Mouse (Mus musculus): Measurements from ENCODE around the gene Gm11037. TPM values are rescaled to one million over a fixed set of nuclear protein-coding genes. Genes with fewer than 3 reads are reported as not detected.

Gm11037 gene
- total and polyA plus RNA-seq, 2 experiments from 2014 or later = not detected

- 99% methylated on average over 7 of the region's 7 CpGs for WGBS
- H3K27ac ChIP-seq (ENCODE audit: low read depth, low read length) = no peak overlapping the region
- no peak for TF ChIP-seq CTCF (IDR thresholded peaks at IDR 0.05)
- H3K27me3 ChIP-seq (ENCODE audit: insufficient read depth, low read length) = no peaks in the 10 kb centered on the region
- H3K4me1 ChIP-seq (ENCODE audit: insufficient read depth, low read length) = no peaks in the 10 kb centered on the region
- ATAC-seq (ENCODE audit: low FRiP score) (no peak), DNase-seq (ENCODE audit: low spot score) (no peak)
- H3K9me3 ChIP-seq (ENCODE audit: low read length) = no peaks in the 10 kb centered on the region
- H3K36me3 ChIP-seq (ENCODE audit: insufficient read depth, low read length) = peaks cover 47% of the 10 kb centered on the region
- no peak overlapping the region for H3K9ac ChIP-seq (replicated peaks; ENCODE audit: low read length, poor library complexity, severe bottlenecking)
- H3K4me3 ChIP-seq (ENCODE audit: low read depth, low read length) = no peak overlapping the region
- H3K4me2 ChIP-seq (ENCODE audit: low read depth, low read length, poor library complexity, severe bottlenecking) = no peak overlapping the region
Observed at GRCm38 (mm10) chr2:131152166-131152730, 19.0 kb downstream of the Gm11037 start.

GRCm38 (mm10) chr2:131154036-131154435, 20.7 kb downstream of the Gm11037 start:
- peaks cover 8% of the 10 kb centered on the region; the same call in 1 of the 2 replicates for H3K4me1 ChIP-seq (ENCODE audit: insufficient read depth, low read length)
- no peak overlapping the region for H3K4me2 ChIP-seq (ENCODE audit: low read depth, low read length, poor library complexity, severe bottlenecking)
- H3K9me3 ChIP-seq (ENCODE audit: low read length) = no peaks in the 10 kb centered on the region
- no peak for DNase-seq (ENCODE audit: low spot score)
- peaks cover 29% of the 10 kb centered on the region for H3K36me3 ChIP-seq (ENCODE audit: insufficient read depth, low read length)
- no peak overlapping the region for H3K27ac ChIP-seq (ENCODE audit: low read depth, low read length)
- ATAC-seq (ENCODE audit: low FRiP score) = no peak
- no peak for TF ChIP-seq CTCF (IDR thresholded peaks at IDR 0.05)
- H3K9ac ChIP-seq (replicated peaks; ENCODE audit: low read length, poor library complexity, severe bottlenecking) = no peak overlapping the region
- H3K27me3 ChIP-seq (ENCODE audit: insufficient read depth, low read length) = no peaks in the 10 kb centered on the region
- no peak overlapping the region for H3K4me3 ChIP-seq (ENCODE audit: low read depth, low read length)
- 87% methylated on average over 4 of the region's 4 CpGs for WGBS

GRCm38 (mm10) chr2:131156987-131157386, 23.7 kb downstream of the Gm11037 start:
- H3K9ac ChIP-seq (replicated peaks; ENCODE audit: low read length, poor library complexity, severe bottlenecking) = no peak overlapping the region
- no peak for TF ChIP-seq CTCF (IDR thresholded peaks at IDR 0.05)
- DNase-seq (ENCODE audit: low spot score) (no peak), ATAC-seq (ENCODE audit: low FRiP score) (no peak)
- no peak overlapping the region for H3K4me2 ChIP-seq (ENCODE audit: low read depth, low read length, poor library complexity, severe bottlenecking)
- H3K9me3 ChIP-seq (ENCODE audit: low read length) = no peaks in the 10 kb centered on the region
- 94% methylated on average over 7 of the region's 7 CpGs for WGBS
- peaks cover 8% of the 10 kb centered on the region; the same call in 1 of the 2 replicates for H3K4me1 ChIP-seq (ENCODE audit: insufficient read depth, low read length)
- H3K27ac ChIP-seq (ENCODE audit: low read depth, low read length) = no peak overlapping the region
- peaks cover 11% of the 10 kb centered on the region for H3K36me3 ChIP-seq (ENCODE audit: insufficient read depth, low read length)
- H3K27me3 ChIP-seq (ENCODE audit: insufficient read depth, low read length) = no peaks in the 10 kb centered on the region
- H3K4me3 ChIP-seq (ENCODE audit: low read depth, low read length) = no peak overlapping the region

GRCm38 (mm10) chr2:131159491-131159910, 26.2 kb downstream of the Gm11037 start:
- Histone ChIP-seq H3K36me3 (ENCODE audit: insufficient read depth, low read length) (no peaks in the 10 kb centered on the region), H3K27ac (ENCODE audit: low read depth, low read length) (peak overlapping the region; percentile 80), H3K9ac (replicated peaks; ENCODE audit: low read length, poor library complexity, severe bottlenecking) (peak overlapping the region; percentile 66), H3K27me3 (ENCODE audit: insufficient read depth, low read length) (no peaks in the 10 kb centered on the region), H3K9me3 (ENCODE audit: low read length) (no peaks in the 10 kb centered on the region), H3K4me3 (ENCODE audit: low read depth, low read length) (peak overlapping the region; percentile 72), H3K4me1 (ENCODE audit: insufficient read depth, low read length) (peaks cover 8% of the 10 kb centered on the region; the same call in 1 of the 2 replicates), H3K4me2 (ENCODE audit: low read depth, low read length, poor library complexity, severe bottlenecking) (peak overlapping the region; percentile 92)
- TF ChIP-seq CTCF (IDR thresholded peaks at IDR 0.05) = no peak
- peak; percentile 71 for ATAC-seq (ENCODE audit: low FRiP score)
- peak; percentile 38 for DNase-seq (ENCODE audit: low spot score)
- WGBS = under 1% methylated on average over 17 of the region's 18 CpGs

GRCm38 (mm10) chr2:131159938-131160581, 26.8 kb downstream of the Gm11037 start, which contains the start of gene 1700037H04Rik:
Gene 1700037H04Rik, minus strand, starts transcription at chr2:131160081.
- Histone ChIP-seq H3K4me1 (ENCODE audit: insufficient read depth, low read length) (peaks cover 8% of the 10 kb centered on the region; the same call in 1 of the 2 replicates), H3K4me2 (ENCODE audit: low read depth, low read length, poor library complexity, severe bottlenecking) (peak within 1 kb of the TSS; percentile 92), H3K27me3 (ENCODE audit: insufficient read depth, low read length) (no peaks in the 10 kb centered on the region), H3K36me3 (ENCODE audit: insufficient read depth, low read length) (no peaks in the 10 kb centered on the region), H3K9ac (replicated peaks; ENCODE audit: low read length, poor library complexity, severe bottlenecking) (peak within 1 kb of the TSS; percentile 66), H3K27ac (ENCODE audit: low read depth, low read length) (peak within 1 kb of the TSS; percentile 87), H3K9me3 (ENCODE audit: low read length) (no peaks in the 10 kb centered on the region), H3K4me3 (ENCODE audit: low read depth, low read length) (peak within 1 kb of the TSS; percentile 72)
- TF ChIP-seq CTCF (IDR thresholded peaks at IDR 0.05) = no peak
- ATAC-seq (ENCODE audit: low FRiP score) (peak; percentile 98), DNase-seq (ENCODE audit: low spot score) (peak; percentile 99)
- WGBS = under 1% methylated on average over 53 of the region's 54 CpGs

- Histone ChIP-seq H3K36me3 (ENCODE audit: insufficient read depth, low read length) (no peaks in the 10 kb centered on the region), H3K27me3 (ENCODE audit: insufficient read depth, low read length) (no peaks in the 10 kb centered on the region), H3K4me3 (ENCODE audit: low read depth, low read length) (peak overlapping the region; percentile 72), H3K9ac (replicated peaks; ENCODE audit: low read length, poor library complexity, severe bottlenecking) (peak overlapping the region; percentile 65), H3K9me3 (ENCODE audit: low read length) (no peaks in the 10 kb centered on the region), H3K4me2 (ENCODE audit: low read depth, low read length, poor library complexity, severe bottlenecking) (peak overlapping the region; percentile 92), H3K4me1 (ENCODE audit: insufficient read depth, low read length) (peaks cover 8% of the 10 kb centered on the region; the same call in 1 of the 2 replicates), H3K27ac (ENCODE audit: low read depth, low read length) (peak overlapping the region; percentile 87)
- DNase-seq (ENCODE audit: low spot score) (peak; percentile 44), ATAC-seq (ENCODE audit: low FRiP score) (peak; percentile 0; the same call in 1 of the 2 replicates)
- 1% methylated on average over 17 of the region's 17 CpGs for WGBS
- TF ChIP-seq CTCF (IDR thresholded peaks at IDR 0.05) = peak; percentile 60
Observed at GRCm38 (mm10) chr2:131160671-131161111, 27.4 kb downstream of the Gm11037 start.

Data from midbrain, postnatal 0 days (tissue).